Mouse (Mus musculus): Measurements from ENCODE around the gene Rufy1.

The Rufy1 gene

DNA sequence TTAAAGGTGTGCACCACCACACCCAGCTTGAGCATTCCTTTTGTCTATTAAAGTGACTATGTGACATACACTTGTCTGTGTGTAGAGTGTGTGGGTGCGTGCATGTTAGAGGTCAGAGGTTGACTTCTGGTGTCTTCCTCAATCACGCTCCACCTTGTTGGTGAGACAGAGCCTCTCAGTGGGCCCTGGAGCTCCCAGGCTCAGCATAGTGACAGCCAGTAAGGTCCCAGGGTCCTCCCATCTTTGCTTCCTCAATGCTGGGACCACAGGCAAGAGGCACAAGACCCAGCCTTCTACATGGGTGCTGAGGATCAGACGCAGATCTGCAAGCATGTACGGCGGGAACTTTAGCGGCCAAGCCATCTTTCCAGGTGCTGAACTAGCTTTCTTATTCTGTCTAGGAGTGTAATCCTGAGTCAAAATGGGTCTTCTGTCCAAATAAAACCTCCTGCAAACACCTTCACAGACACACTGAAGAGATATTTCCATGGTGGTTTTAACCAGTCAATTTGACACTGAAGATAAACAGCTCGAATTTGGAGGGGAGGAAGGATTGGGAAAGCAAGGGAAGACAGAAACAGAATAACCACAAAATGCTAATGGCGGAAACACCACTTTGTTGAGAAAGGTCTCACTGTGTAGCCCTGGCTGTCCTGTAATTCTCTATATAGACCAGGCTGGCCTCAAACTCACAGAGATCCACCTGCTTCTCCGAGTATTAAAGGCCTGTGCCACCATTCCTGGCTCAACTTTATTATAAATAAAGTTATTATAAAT, 84.5 kb downstream of the Rufy1 start:
- DNase-seq (ENCODE audit: low spot score), result no peak

DNA sequence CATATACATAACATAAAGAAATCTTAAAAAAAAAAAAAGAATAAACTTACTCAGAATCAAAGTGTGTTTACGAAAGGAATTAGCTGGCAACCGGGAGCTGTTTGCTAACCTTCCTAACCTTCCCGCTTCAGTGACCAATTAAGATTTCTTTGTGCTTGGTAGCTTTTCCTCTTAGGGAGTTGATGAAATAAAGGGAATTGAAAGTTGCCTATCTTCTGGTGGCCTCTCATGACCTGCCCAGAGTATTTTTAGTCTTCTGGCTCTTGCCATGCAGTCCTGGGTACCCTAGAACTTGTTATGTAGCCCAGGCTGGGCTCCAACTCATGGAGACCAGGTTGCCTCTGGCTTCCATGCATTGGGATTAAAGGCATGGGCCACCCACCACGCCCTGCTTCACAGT, 85.4 kb downstream of the Rufy1 start:
- no peak for DNase-seq (ENCODE audit: low spot score)
